Mouse (Mus musculus): ENCODE measurements around the gene Fibin.

GRCm38 (mm10) chr2:110318719-110319118, 44.3 kb downstream of the Fibin start:
- no peak for TF ChIP-seq EP300 (optimal IDR thresholded peaks at IDR 0.05)
- TF ChIP-seq CTCF (IDR thresholded peaks at IDR 0.05; ENCODE audit: low read depth) = no peak
